Mouse (Mus musculus) heart, postnatal 0 days (tissue): ENCODE data around the gene Syngr3. TPM values are rescaled to one million over a fixed set of nuclear protein-coding genes. Genes with fewer than 3 reads are reported as not detected.

ENCODE experiments used
- ATAC-seq: fragments of 200-750 bp; cut with Nextera tagmentation; 2 replicates; pipeline ENCODE4 v1.8.0; 2017; ENCODE audit warnings: low read depth, moderate number of reproducible peaks, moderate library complexity; ENCODE audit not compliant: insufficient read depth
- DNase-seq: peaks from one replicate; pipeline ENCODE4 v3.0.0-alpha.2; 2016; ENCODE audit warnings: low spot score
- H3K27ac ChIP-seq: fragments of 300-500 bp; sonication (generic); 2 replicates; pipeline ENCODE4 v1.5.1; 2014; ENCODE audit warnings: low read depth, mild to moderate bottlenecking
- H3K27me3 ChIP-seq: fragments of 300-500 bp; sonication (generic); 2 replicates; pipeline ENCODE4 v1.6.1; 2014; ENCODE audit warnings: low read length, mixed read lengths; ENCODE audit not compliant: control insufficient read depth, insufficient read depth
- H3K36me3 ChIP-seq: fragments of 300-500 bp; sonication (generic); replicated peaks from 2 replicates; pipeline ENCODE4 v1.6.1; 2014; ENCODE audit warnings: low read length, mixed read lengths; ENCODE audit not compliant: control insufficient read depth, insufficient read depth
- H3K4me1 ChIP-seq: fragments of 300-500 bp; sonication (generic); 2 replicates; pipeline ENCODE4 v1.6.1; 2014; ENCODE audit warnings: antibody characterized with exemption; ENCODE audit not compliant: control insufficient read depth, insufficient read depth
- H3K4me2 ChIP-seq: fragments of 300-500 bp; sonication (generic); 2 replicates; pipeline ENCODE4 v1.6.1; 2014; ENCODE audit warnings: low read depth, mild to moderate bottlenecking, low read length, moderate library complexity
- H3K4me3 ChIP-seq: fragments of 300-500 bp; sonication (generic); 2 replicates; pipeline ENCODE4 v1.5.1; 2014; ENCODE audit warnings: low read depth, low read length
- H3K9ac ChIP-seq: fragments of 300-500 bp; sonication (generic); replicated peaks from 2 replicates; pipeline ENCODE4 v1.6.1; 2014; ENCODE audit warnings: low read depth, low read length, mixed read lengths
- H3K9me3 ChIP-seq: fragments of 300-500 bp; sonication (generic); replicated peaks from 2 replicates; pipeline ENCODE4 v1.6.1; 2016; ENCODE audit warnings: low read length; ENCODE audit not compliant: control insufficient read depth
- CTCF ChIP-seq: IDR thresholded peaks from 2 replicates; pipeline ENCODE4 v1.5.1; 2016; ENCODE audit warnings: antibody characterized with exemption, control low read depth, low read depth
- EP300 ChIP-seq: IDR thresholded peaks from 2 replicates; pipeline ENCODE4 v1.6.1; 2016; ENCODE audit warnings: antibody characterized with exemption, low read depth
- WGBS: fragments of 180-500 bp; shearing (Covaris S2); extraction: QIAGEN DNeasy Blood & Tissue Kit; methylation state at CpG from one replicate; pipeline ENCODE4 v1.1.7; 2014; 5-methylcytosine and 5-hydroxymethylcytosine counted together
- polyA plus RNA-seq: library from polyadenylated mRNA; unstranded; fragments of >200 nt; fragmentation: Nextera tagmentation; extraction: Ambion mirVana; gene quantifications from 2 replicates; pipeline ENCODE4 v1.2.1, GENCODE M21; 2015
- total RNA-seq: library from RNA; depleted of rRNA; stranded (reverse); fragments of >200 nt; gene quantifications from 2 replicates; pipeline ENCODE4 v1.2.3, GENCODE M21; 2014; ENCODE audit warnings: low replicate concordance

The Syngr3 gene
- total and polyA plus RNA-seq, 2 experiments from 2014 or later = 0.16 TPM; not detected in 1

GRCm38 (mm10) chr17:24717943-24718342 is 28.2 kb upstream of the Syngr3 start, which contains the start of the genes Rnf151 and Rps2:
TSS of gene Rnf151 (minus strand) at chr17:24718063.
TSS of gene Rps2 (plus strand) at chr17:24718116.
- DNase-seq (no peak), ATAC-seq (no peak)
- Histone ChIP-seq H3K4me1 (peaks cover 19% of the 10 kb centered on the region; the same call in 1 of the 2 replicates), H3K36me3 (peaks cover 16% of the 10 kb centered on the region), H3K27ac (no peak within 1 kb of the TSS), H3K4me2 (peak within 1 kb of the TSS; percentile 63), H3K9ac (no peak within 1 kb of the TSS), H3K27me3 (no peaks in the 10 kb centered on the region), H3K4me3 (peak within 1 kb of the TSS; percentile 79; the same call in 1 of the 2 replicates), H3K9me3 (no peaks in the 10 kb centered on the region)
- TF ChIP-seq EP300 = no peak
- TF ChIP-seq CTCF = no peak
- WGBS = 75% methylated on average over 4 of the region's 4 CpGs

- TF ChIP-seq CTCF (no peak), EP300 (no peak)
- Histone ChIP-seq H3K4me1 (peaks cover 2% of the 10 kb centered on the region; the same call in 1 of the 2 replicates), H3K36me3 (peaks cover 2% of the 10 kb centered on the region), H3K9me3 (no peaks in the 10 kb centered on the region), H3K27me3 (no peaks in the 10 kb centered on the region), H3K4me2 (no peak overlapping the region), H3K9ac (no peak overlapping the region), H3K27ac (no peak overlapping the region), H3K4me3 (no peak overlapping the region)
- ATAC-seq (no peak), DNase-seq (no peak)
- 95% methylated on average over 15 of the region's 15 CpGs for WGBS
Observed at GRCm38 (mm10) chr17:24716166-24716682, 26.5 kb upstream of the Syngr3 start.

- Histone ChIP-seq H3K27ac (no peak overlapping the region), H3K4me1 (no peaks in the 10 kb centered on the region), H3K4me2 (no peak overlapping the region), H3K27me3 (no peaks in the 10 kb centered on the region), H3K9ac (no peak overlapping the region), H3K36me3 (no peaks in the 10 kb centered on the region), H3K4me3 (no peak overlapping the region), H3K9me3 (no peaks in the 10 kb centered on the region)
- TF ChIP-seq CTCF (no peak), EP300 (no peak)
- ATAC-seq = no peak
- no peak for DNase-seq
- 80% methylated on average over 6 of the region's 6 CpGs for WGBS
Observed at GRCm38 (mm10) chr17:24715556-24715955, 25.8 kb upstream of the Syngr3 start.

GRCm38 (mm10) chr17:24708646-24709045 is 18.9 kb upstream of the Syngr3 start:
- no peaks in the 10 kb centered on the region for H3K9me3 ChIP-seq
- peaks cover 13% of the 10 kb centered on the region; the same call in 1 of the 2 replicates for H3K4me1 ChIP-seq
- H3K4me3 ChIP-seq = no peak overlapping the region; the same call in 1 of the 2 replicates
- ATAC-seq = no peak
- no peaks in the 10 kb centered on the region for H3K27me3 ChIP-seq
- H3K27ac ChIP-seq = no peak overlapping the region
- H3K36me3 ChIP-seq = peaks cover 20% of the 10 kb centered on the region
- DNase-seq = peak; percentile 62
- no peak overlapping the region for H3K9ac ChIP-seq
- 24% methylated on average over 2 of the region's 2 CpGs for WGBS
- TF ChIP-seq EP300 = no peak
- peak; percentile 46 for TF ChIP-seq CTCF
- H3K4me2 ChIP-seq = no peak overlapping the region

GRCm38 (mm10) chr17:24707801-24708425 is 18.2 kb upstream of the Syngr3 start:
- Histone ChIP-seq H3K36me3 (peaks cover 24% of the 10 kb centered on the region), H3K4me3 (peak overlapping the region; percentile 68), H3K4me2 (peak overlapping the region; percentile 74), H3K27me3 (no peaks in the 10 kb centered on the region), H3K9ac (peak overlapping the region; percentile 73), H3K27ac (peak overlapping the region; percentile 79), H3K4me1 (peaks cover 13% of the 10 kb centered on the region; the same call in 1 of the 2 replicates), H3K9me3 (no peaks in the 10 kb centered on the region)
- DNase-seq (no peak), ATAC-seq (peak; percentile 45; the same call in 1 of the 2 replicates)
- TF ChIP-seq EP300 (no peak), CTCF (no peak)
- 4% methylated on average over 24 of the region's 24 CpGs for WGBS
